8 mouse cellular contexts compared by ENCODE assay signal in genomic region chr3:107459773-107460431, GRCm38 (mm10). TPM values are rescaled to one million over a fixed set of nuclear protein-coding genes. Genes with fewer than 3 reads are reported as not detected.
A peak's percentile ranks its signal among the peaks of the same experiment; 100 is the strongest.
DNase-seq lines count a peak whose midpoint lies in the region; ATAC-seq lines count a peak whose summit lies in the region.

No protein-coding gene starts in this region.

- H3K9ac ChIP-seq in midbrain, embryonic 14.5 days (replicated peaks; ENCODE audit: low read length): peak overlapping the region; percentile 60

- peaks cover 73% of the 10 kb centered on the region for H3K27me3 ChIP-seq in midbrain, embryonic 14.5 days (ENCODE audit: control insufficient read depth, insufficient read depth, low read length)

- DNase-seq in gastrocnemius, postnatal 25 days: peak; percentile 62
- DNase-seq in gastrocnemius, postnatal 4 days (ENCODE audit: low spot score in 2 of 2): no peak
- peak; percentile 65 for DNase-seq in ES-CJ7 (ENCODE audit: low read depth, low spot score)
- DNase-seq in cerebellum, postnatal 25 days: peak; percentile 71 to 79
- DNase-seq in heart, postnatal 4 days: peak; percentile 12
- DNase-seq in midbrain, embryonic 14.5 days: peak; percentile 75
- no peak for DNase-seq in urinary bladder, postnatal 14 days (ENCODE audit: low spot score)
- no peak for DNase-seq in urinary bladder, adult 2 months (ENCODE audit: low spot score)

- no peaks in the 10 kb centered on the region for H3K9me3 ChIP-seq in midbrain, embryonic 14.5 days (ENCODE audit: control insufficient read depth, low read length)

- peaks cover 5% of the 10 kb centered on the region for H3K4me1 ChIP-seq in midbrain, embryonic 14.5 days (ENCODE audit: control insufficient read depth, insufficient read depth, low read length)

- H3K4me2 ChIP-seq in midbrain, embryonic 14.5 days (ENCODE audit: low read length): peak overlapping the region; percentile 93

- no peak overlapping the region for H3K27ac ChIP-seq in midbrain, embryonic 14.5 days (replicated peaks; ENCODE audit: low read depth, low read length)

- no peaks in the 10 kb centered on the region for H3K36me3 ChIP-seq in midbrain, embryonic 14.5 days (ENCODE audit: control insufficient read depth, insufficient read depth, low read length)

- peak; percentile 47 for ATAC-seq in midbrain, embryonic 14.5 days (ENCODE audit: low FRiP score, low TSS enrichment)

- under 1% methylated on average over 64 of the region's 69 CpGs for WGBS in midbrain, embryonic 14.5 days

- H3K4me3 ChIP-seq in midbrain, embryonic 14.5 days (replicated peaks; ENCODE audit: low read depth, low read length): peak overlapping the region; percentile 59

RNA-seq across cellular contexts. Expression of gene Kcnc4, which starts 0.6 kb away (rescaled TPM):
- total RNA-seq in gastrocnemius, postnatal 25 days (2021): 10 to 100 TPM; 87.0 to 94.0 TPM
- 10 to 100 TPM; 37.2 to 45.8 TPM for total RNA-seq in gastrocnemius, postnatal 4 days (2021)
- total RNA-seq in heart, postnatal 4 days (2021): under 1 TPM; 0.21 to 0.61 TPM
- 6.2 and 8.3 TPM in 2 replicates for polyA plus RNA-seq in midbrain, embryonic 14.5 days (2014; fragmentation: Nextera tagmentation; extraction: Ambion mirVana)
- polyA plus RNA-seq in urinary bladder, adult 2 months (2012; rRNA removed): 9.1 and 10.5 TPM in 2 replicates

RNA-seq across cellular contexts. Expression of gene Slc6a17, which starts 57.9 kb away (rescaled TPM):
- total RNA-seq in gastrocnemius, postnatal 25 days (2021): under 1 TPM; 0.41 to 0.46 TPM
- 1 to 10 TPM; 1.2 to 1.4 TPM for total RNA-seq in gastrocnemius, postnatal 4 days (2021)
- total RNA-seq in heart, postnatal 4 days (2021): 1 to 10 TPM; 4.7 to 5.2 TPM
- 12.3 and 20.4 TPM in 2 replicates for polyA plus RNA-seq in midbrain, embryonic 14.5 days (2014; fragmentation: Nextera tagmentation; extraction: Ambion mirVana)
- 15.9 and 21.1 TPM in 2 replicates for polyA plus RNA-seq in urinary bladder, adult 2 months (2012; rRNA removed)

Comparison
In these comparisons a context has a peak if more than half of its experiments do, and no peak if none do; other contexts are left out.
1. DNase-seq: peak in gastrocnemius, postnatal 25 days (single experiment), ES-CJ7 (single experiment), cerebellum, postnatal 25 days (2 of 2), heart, postnatal 4 days (single experiment) and midbrain, embryonic 14.5 days (single experiment); none in gastrocnemius, postnatal 4 days (0 of 2), urinary bladder, postnatal 14 days (single experiment) and urinary bladder, adult 2 months (single experiment).
2. RNA of gene Kcnc4, which starts 0.6 kb away (total RNA-seq): 87.0 to 94.0 TPM in gastrocnemius, postnatal 25 days and 37.2 to 45.8 TPM in gastrocnemius, postnatal 4 days; 0.21 to 0.61 TPM in heart, postnatal 4 days; every median in the first group is over 10 times any median in the second.